Mouse (Mus musculus) frontal cortex, postnatal 25 days (tissue): ENCODE results near the gene Gm8947.
"Not testable (repeated sequence)": the region's sequence is repeated elsewhere in the genome, so short reads cannot be mapped to it uniquely, and the experiment has no call there.

Experiments used
- DNase-seq, 2 experiments: peaks; one replicate each; pipeline ENCODE4 v3.0.0; 2022; ENCODE audit warnings: low spot score in 2 of 2

Gm8947 gene

GRCm38 (mm10) chr1:151192075-151192474 lies at the start of gene Gm8947:
Gene Gm8947 (plus strand): TSS chr1:151192376.
- not testable (repeated sequence) for DNase-seq

GRCm38 (mm10) chr1:151144471-151145146 lies 47.6 kb upstream of the Gm8947 start:
- no peak for DNase-seq

GRCm38 (mm10) chr1:151147801-151148200 lies 44.4 kb upstream of the Gm8947 start:
- DNase-seq = no peak

GRCm38 (mm10) chr1:151150211-151150610 lies 42.0 kb upstream of the Gm8947 start:
- no peak for DNase-seq

GRCm38 (mm10) chr1:151151089-151151488 lies 41.1 kb upstream of the Gm8947 start:
- DNase-seq = no peak

GRCm38 (mm10) chr1:151153056-151153652 lies 39.0 kb upstream of the Gm8947 start:
- no peak for DNase-seq

GRCm38 (mm10) chr1:151154131-151154530 lies 38.0 kb upstream of the Gm8947 start:
- DNase-seq = not testable (repeated sequence)

- DNase-seq = no peak
These were observed 36.0 kb upstream of the Gm8947 start for GRCm38 (mm10) chr1:151156129-151156528.

GRCm38 (mm10) chr1:151156777-151157632 lies 35.2 kb upstream of the Gm8947 start:
- DNase-seq = no peak

- DNase-seq = no peak
These were observed 34.0 kb upstream of the Gm8947 start for GRCm38 (mm10) chr1:151157963-151158856.

- DNase-seq = no peak
These were observed 33.2 kb upstream of the Gm8947 start for GRCm38 (mm10) chr1:151158857-151159510.

- no peak for DNase-seq
These were observed 26.1 kb upstream of the Gm8947 start for GRCm38 (mm10) chr1:151166031-151166430.

GRCm38 (mm10) chr1:151167297-151168047 lies 24.7 kb upstream of the Gm8947 start:
- DNase-seq = no peak

GRCm38 (mm10) chr1:151168637-151169036 lies 23.5 kb upstream of the Gm8947 start:
- no peak for DNase-seq

GRCm38 (mm10) chr1:151171572-151172461 lies 20.4 kb upstream of the Gm8947 start:
- DNase-seq = no peak

GRCm38 (mm10) chr1:151177030-151177936 lies 14.9 kb upstream of the Gm8947 start:
- DNase-seq = no peak

GRCm38 (mm10) chr1:151177937-151178271 lies 14.3 kb upstream of the Gm8947 start:
- no peak for DNase-seq

- no peak for DNase-seq
These were observed 13.6 kb upstream of the Gm8947 start for GRCm38 (mm10) chr1:151178505-151179083.
